Mouse (Mus musculus) ES-Bruce4 (cell line): ENCODE results near the gene Gnai3.

ENCODE experiments used
- CTCF ChIP-seq: IDR thresholded peaks from one replicate; pipeline ENCODE4 v1.8.1; 2011; ENCODE audit warnings: low read depth, low read length
- POLR2A ChIP-seq: IDR thresholded peaks from one replicate; pipeline ENCODE4 v1.8.1; 2011; ENCODE audit warnings: low read length; ENCODE audit not compliant: insufficient read depth

DNA sequence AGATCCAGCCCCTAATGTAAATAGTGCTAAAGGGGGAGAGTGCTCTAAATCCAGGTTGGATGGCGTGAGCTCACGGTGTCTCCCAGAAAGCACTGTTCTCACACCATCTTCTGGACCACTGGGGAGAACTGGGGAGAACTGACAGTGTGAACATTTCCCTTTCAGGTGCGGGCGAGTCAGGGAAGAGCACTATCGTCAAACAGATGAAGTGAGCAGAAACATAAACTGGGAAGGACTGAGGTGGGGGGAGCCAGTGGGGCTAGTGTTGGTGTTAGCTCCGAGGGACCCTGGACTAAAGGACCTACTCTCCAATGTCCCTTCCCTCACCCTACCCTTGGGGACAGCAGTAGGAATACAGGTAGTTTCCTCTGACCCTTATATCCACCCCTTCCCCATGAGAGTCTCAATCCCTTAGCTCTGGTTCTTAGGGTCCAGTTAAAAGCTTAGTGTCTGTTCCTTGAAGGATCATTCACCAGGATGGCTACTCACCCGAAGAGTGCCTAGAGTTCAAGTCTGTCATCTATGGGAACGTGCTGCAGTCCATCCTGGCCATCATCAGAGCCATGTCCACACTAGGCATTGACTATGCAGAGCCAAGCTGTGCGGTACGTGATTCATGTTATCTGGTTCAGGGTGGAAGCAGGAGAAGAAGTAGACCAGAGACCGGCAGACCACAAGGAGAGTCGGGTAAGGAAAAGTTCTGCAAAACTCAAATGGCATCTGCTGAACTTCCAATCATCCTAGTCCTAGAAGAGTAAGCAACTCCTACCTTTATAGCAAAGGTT lies 50.8 kb downstream of the Gnai3 start:
- TF ChIP-seq CTCF (no peak), POLR2A (no peak)
